Mouse (Mus musculus): ENCODE results near the gene Gm21958. TPM values are rescaled to one million over a fixed set of nuclear protein-coding genes. Genes with fewer than 3 reads are reported as not detected.
A peak's percentile ranks its signal among the peaks of the same experiment; 100 is the strongest.

The Gm21958 gene
- total RNA-seq (2014; rRNA removed) = not detected in 2 replicates
- polyA plus RNA-seq (2012; rRNA removed) = not detected in 2 replicates

- H3K4me3 ChIP-seq (ENCODE audit: insufficient read depth, low read depth, low read length) = no peak within 1 kb of the TSS
- no peaks in the 10 kb centered on the region for H3K79me2 ChIP-seq (ENCODE audit: control insufficient read depth, insufficient read depth, low read length)
- 90% methylated on average over 6 of the region's 6 CpGs for WGBS
- TF ChIP-seq POLR2A (IDR thresholded peaks at IDR 0.05; ENCODE audit: extremely low read depth, insufficient read depth, low read length) (no peak), CTCF (IDR thresholded peaks at IDR 0.05; ENCODE audit: low read depth, low read length) (no peak)
- DNase-seq (ENCODE audit: extremely low read depth, low read depth, low spot score) = no peak
- no peak within 1 kb of the TSS for H3K9ac ChIP-seq (ENCODE audit: low read depth, low read length)
- H3K27ac ChIP-seq (replicated peaks; ENCODE audit: insufficient read depth, low read depth, low read length) = no peak within 1 kb of the TSS
- no peaks in the 10 kb centered on the region for H3K27me3 ChIP-seq (ENCODE audit: control insufficient read depth, insufficient read depth, low read length)
- H3K4me1 ChIP-seq (ENCODE audit: control insufficient read depth, insufficient read depth, low read length) = no peaks in the 10 kb centered on the region
- peaks cover 59% of the 10 kb centered on the region for H3K36me3 ChIP-seq (ENCODE audit: control insufficient read depth, insufficient read depth, low read length)
These were observed at the start of gene Gm21958 for GRCm38 (mm10) chr3:54714253-54714652. TSS of gene Gm21958 (minus strand) at chr3:54714353.

- H3K9ac ChIP-seq (ENCODE audit: low read depth, low read length) = no peak overlapping the region
- TF ChIP-seq CTCF (IDR thresholded peaks at IDR 0.05; ENCODE audit: low read depth, low read length) = no peak
- TF ChIP-seq POLR2A (IDR thresholded peaks at IDR 0.05; ENCODE audit: extremely low read depth, insufficient read depth, low read length) = no peak
- DNase-seq (ENCODE audit: extremely low read depth, low read depth, low spot score) = peak; percentile 63
- H3K4me3 ChIP-seq (ENCODE audit: insufficient read depth, low read depth, low read length) = no peak overlapping the region
- WGBS = 30% methylated on average over 1 of the region's 1 CpGs
- H3K27ac ChIP-seq (replicated peaks; ENCODE audit: insufficient read depth, low read depth, low read length) = peak overlapping the region; percentile 74
- peaks cover 24% of the 10 kb centered on the region for H3K79me2 ChIP-seq (ENCODE audit: control insufficient read depth, insufficient read depth, low read length)
- H3K4me1 ChIP-seq (ENCODE audit: control insufficient read depth, insufficient read depth, low read length) = peaks cover 23% of the 10 kb centered on the region
- no peaks in the 10 kb centered on the region for H3K27me3 ChIP-seq (ENCODE audit: control insufficient read depth, insufficient read depth, low read length)
- no peaks in the 10 kb centered on the region for H3K36me3 ChIP-seq (ENCODE audit: control insufficient read depth, insufficient read depth, low read length)
These were observed 47.1 kb upstream of the Gm21958 start for GRCm38 (mm10) chr3:54761258-54761657.

- H3K27ac ChIP-seq (replicated peaks; ENCODE audit: insufficient read depth, low read depth, low read length) = peak overlapping the region; percentile 98
- peak overlapping the region; percentile 22 for H3K9ac ChIP-seq (ENCODE audit: low read depth, low read length)
- 19% methylated on average over 15 of the region's 15 CpGs for WGBS
- peaks cover 21% of the 10 kb centered on the region for H3K4me1 ChIP-seq (ENCODE audit: control insufficient read depth, insufficient read depth, low read length)
- H3K27me3 ChIP-seq (ENCODE audit: control insufficient read depth, insufficient read depth, low read length) = no peaks in the 10 kb centered on the region
- DNase-seq (ENCODE audit: extremely low read depth, low read depth, low spot score) = peak; percentile 88
- H3K36me3 ChIP-seq (ENCODE audit: control insufficient read depth, insufficient read depth, low read length) = no peaks in the 10 kb centered on the region
- H3K79me2 ChIP-seq (ENCODE audit: control insufficient read depth, insufficient read depth, low read length) = peaks cover 24% of the 10 kb centered on the region
- H3K4me3 ChIP-seq (ENCODE audit: insufficient read depth, low read depth, low read length) = no peak overlapping the region
- TF ChIP-seq POLR2A (IDR thresholded peaks at IDR 0.05; ENCODE audit: extremely low read depth, insufficient read depth, low read length) (no peak), CTCF (IDR thresholded peaks at IDR 0.05; ENCODE audit: low read depth, low read length) (no peak)
These were observed 46.4 kb upstream of the Gm21958 start for GRCm38 (mm10) chr3:54760321-54761115.

- Histone ChIP-seq H3K36me3 (ENCODE audit: control insufficient read depth, insufficient read depth, low read length) (no peaks in the 10 kb centered on the region), H3K27me3 (ENCODE audit: control insufficient read depth, insufficient read depth, low read length) (no peaks in the 10 kb centered on the region), H3K79me2 (ENCODE audit: control insufficient read depth, insufficient read depth, low read length) (peaks cover 20% of the 10 kb centered on the region), H3K4me1 (ENCODE audit: control insufficient read depth, insufficient read depth, low read length) (peaks cover 21% of the 10 kb centered on the region), H3K27ac (replicated peaks; ENCODE audit: insufficient read depth, low read depth, low read length) (peak overlapping the region; percentile 53), H3K4me3 (ENCODE audit: insufficient read depth, low read depth, low read length) (no peak overlapping the region), H3K9ac (ENCODE audit: low read depth, low read length) (no peak overlapping the region)
- WGBS = 53% methylated on average over 9 of the region's 9 CpGs
- TF ChIP-seq POLR2A (IDR thresholded peaks at IDR 0.05; ENCODE audit: extremely low read depth, insufficient read depth, low read length) (no peak), CTCF (IDR thresholded peaks at IDR 0.05; ENCODE audit: low read depth, low read length) (no peak)
- no peak for DNase-seq (ENCODE audit: extremely low read depth, low read depth, low spot score)
These were observed 45.1 kb upstream of the Gm21958 start for GRCm38 (mm10) chr3:54759211-54759610.

- Histone ChIP-seq H3K36me3 (ENCODE audit: control insufficient read depth, insufficient read depth, low read length) (no peaks in the 10 kb centered on the region), H3K4me3 (ENCODE audit: insufficient read depth, low read depth, low read length) (peak overlapping the region; percentile 10; the same call in 1 of the 2 replicates), H3K9ac (ENCODE audit: low read depth, low read length) (no peak overlapping the region), H3K4me1 (ENCODE audit: control insufficient read depth, insufficient read depth, low read length) (peaks cover 19% of the 10 kb centered on the region), H3K79me2 (ENCODE audit: control insufficient read depth, insufficient read depth, low read length) (peaks cover 12% of the 10 kb centered on the region), H3K27ac (replicated peaks; ENCODE audit: insufficient read depth, low read depth, low read length) (0 out of 2 replicates have a peak overlapping the region, but pooled peaks have one; percentile 17), H3K27me3 (ENCODE audit: control insufficient read depth, insufficient read depth, low read length) (no peaks in the 10 kb centered on the region)
- peak; percentile 62 for DNase-seq (ENCODE audit: extremely low read depth, low read depth, low spot score)
- TF ChIP-seq CTCF (IDR thresholded peaks at IDR 0.05; ENCODE audit: low read depth, low read length) (no peak), POLR2A (IDR thresholded peaks at IDR 0.05; ENCODE audit: extremely low read depth, insufficient read depth, low read length) (no peak)
- WGBS = 31% methylated on average over 8 of the region's 8 CpGs
These were observed 43.3 kb upstream of the Gm21958 start for GRCm38 (mm10) chr3:54757446-54757845.

GRCm38 (mm10) chr3:54756058-54756457 is 41.9 kb upstream of the Gm21958 start:
- H3K36me3 ChIP-seq (ENCODE audit: control insufficient read depth, insufficient read depth, low read length) = no peaks in the 10 kb centered on the region
- peak; percentile 52 for DNase-seq (ENCODE audit: extremely low read depth, low read depth, low spot score)
- peak overlapping the region; percentile 97 for H3K9ac ChIP-seq (ENCODE audit: low read depth, low read length)
- TF ChIP-seq POLR2A (IDR thresholded peaks at IDR 0.05; ENCODE audit: extremely low read depth, insufficient read depth, low read length) (0 out of 2 replicates have a peak, but pooled peaks have one; percentile 20), CTCF (IDR thresholded peaks at IDR 0.05; ENCODE audit: low read depth, low read length) (peak; percentile 26; the same call in 1 of the 2 replicates)
- no peaks in the 10 kb centered on the region for H3K27me3 ChIP-seq (ENCODE audit: control insufficient read depth, insufficient read depth, low read length)
- 2% methylated on average over 11 of the region's 11 CpGs for WGBS
- peak overlapping the region; percentile 96 for H3K4me3 ChIP-seq (ENCODE audit: insufficient read depth, low read depth, low read length)
- peaks cover 8% of the 10 kb centered on the region for H3K79me2 ChIP-seq (ENCODE audit: control insufficient read depth, insufficient read depth, low read length)
- H3K4me1 ChIP-seq (ENCODE audit: control insufficient read depth, insufficient read depth, low read length) = peaks cover 16% of the 10 kb centered on the region
- H3K27ac ChIP-seq (replicated peaks; ENCODE audit: insufficient read depth, low read depth, low read length) = peak overlapping the region; percentile 65

Data from liver, adult 2 months (tissue).